Mouse (Mus musculus) stomach, postnatal 0 days (tissue): Measurements from ENCODE around the gene Kcnh4. TPM values are rescaled to one million over a fixed set of nuclear protein-coding genes. Genes with fewer than 3 reads are reported as not detected.

Source experiments
- ATAC-seq: fragments of 200-750 bp; cut with Nextera tagmentation; 2 replicates; pipeline ENCODE4 v1.8.0; 2017; ENCODE audit not compliant: low FRiP score, low TSS enrichment
- DNase-seq: peaks from one replicate; pipeline ENCODE4 v3.0.0-alpha.2; 2016; ENCODE audit warnings: low spot score
- H3K27ac ChIP-seq: fragments of 300-500 bp; sonication (generic); replicated peaks from 2 replicates; pipeline ENCODE4 v1.5.1; 2014; ENCODE audit warnings: mild to moderate bottlenecking, control low read depth
- H3K27me3 ChIP-seq: fragments of 300-500 bp; sonication (generic); 2 replicates; pipeline ENCODE4 v1.6.1; 2014; ENCODE audit warnings: low read length; ENCODE audit not compliant: control insufficient read depth, insufficient read depth
- H3K36me3 ChIP-seq: fragments of 300-500 bp; sonication (generic); 2 replicates; pipeline ENCODE4 v1.6.1; 2014; ENCODE audit warnings: low read length, mixed read lengths; ENCODE audit not compliant: control insufficient read depth, insufficient read depth
- H3K4me1 ChIP-seq: fragments of 300-500 bp; sonication (generic); replicated peaks from 2 replicates; pipeline ENCODE4 v1.6.1; 2014; ENCODE audit warnings: antibody characterized with exemption; ENCODE audit not compliant: control insufficient read depth, insufficient read depth
- H3K4me2 ChIP-seq: fragments of 300-500 bp; sonication (generic); replicated peaks from 2 replicates; pipeline ENCODE4 v1.6.1; 2014; ENCODE audit warnings: low read depth, mild to moderate bottlenecking, control low read depth, moderate library complexity
- H3K4me3 ChIP-seq: fragments of 300-500 bp; sonication (generic); 2 replicates; pipeline ENCODE4 v1.5.1; 2014; ENCODE audit warnings: low read depth, low read length, control low read depth
- H3K9ac ChIP-seq: fragments of 300-500 bp; sonication (generic); 2 replicates; pipeline ENCODE4 v1.6.1; 2014; ENCODE audit warnings: mild to moderate bottlenecking, low read length, control low read depth, mixed read lengths
- H3K9me3 ChIP-seq: fragments of 300-500 bp; sonication (generic); 2 replicates; pipeline ENCODE4 v1.6.1; 2016; ENCODE audit warnings: low read length; ENCODE audit not compliant: control insufficient read depth
- CTCF ChIP-seq: IDR thresholded peaks from 2 replicates; pipeline ENCODE4 v1.5.1; 2016; ENCODE audit warnings: antibody characterized with exemption, low read depth, mild to moderate bottlenecking, moderate library complexity
- EP300 ChIP-seq: optimal IDR thresholded peaks from 2 replicates; pipeline ENCODE3; 2016; ENCODE audit warnings: antibody characterized with exemption
- WGBS: fragments of 180-500 bp; shearing (Covaris S2); extraction: QIAGEN DNeasy Blood & Tissue Kit; methylation state at CpG from one replicate; pipeline ENCODE4 v1.1.7; 2014; 5-methylcytosine and 5-hydroxymethylcytosine counted together
- polyA plus RNA-seq: library from polyadenylated mRNA; unstranded; fragments of >200 nt; fragmentation: Nextera tagmentation; extraction: Ambion mirVana; gene quantifications from 2 replicates; pipeline ENCODE4 v1.2.1, GENCODE M21; 2015

Gene Kcnh4
- polyA plus RNA-seq, 1 experiment from 2014 or later = 0.06 TPM

DNA sequence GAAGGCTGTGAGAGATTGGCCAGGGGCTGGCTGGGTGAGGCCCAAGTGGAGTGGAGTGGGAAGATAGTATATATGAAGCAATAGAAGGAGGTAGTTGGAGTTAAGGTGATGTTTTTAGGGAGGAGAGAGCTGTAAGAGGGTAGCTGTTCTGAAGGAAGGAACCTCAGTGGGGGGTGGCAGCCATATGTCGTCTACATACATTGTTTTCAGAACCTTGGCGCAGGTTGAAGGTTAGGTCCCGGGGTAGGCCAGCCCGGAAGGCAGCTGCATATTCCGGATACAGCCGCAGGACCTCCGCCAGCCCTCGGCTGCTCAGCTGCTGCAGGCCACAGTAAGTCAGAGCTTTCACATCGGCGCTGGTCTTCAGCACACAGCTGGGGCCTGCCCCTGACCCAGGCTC, 13.2 kb downstream of the Kcnh4 start:
- H3K9me3 ChIP-seq = no peaks in the 10 kb centered on the region
- no peak overlapping the region for H3K27ac ChIP-seq
- no peaks in the 10 kb centered on the region for H3K4me1 ChIP-seq
- no peak for DNase-seq
- no peak overlapping the region for H3K4me3 ChIP-seq
- H3K27me3 ChIP-seq = no peaks in the 10 kb centered on the region
- no peak overlapping the region for H3K4me2 ChIP-seq
- WGBS = 82% methylated on average over 10 of the region's 10 CpGs
- no peak overlapping the region for H3K9ac ChIP-seq
- no peaks in the 10 kb centered on the region for H3K36me3 ChIP-seq
- TF ChIP-seq EP300 (no peak), CTCF (no peak)
- no peak for ATAC-seq

DNA sequence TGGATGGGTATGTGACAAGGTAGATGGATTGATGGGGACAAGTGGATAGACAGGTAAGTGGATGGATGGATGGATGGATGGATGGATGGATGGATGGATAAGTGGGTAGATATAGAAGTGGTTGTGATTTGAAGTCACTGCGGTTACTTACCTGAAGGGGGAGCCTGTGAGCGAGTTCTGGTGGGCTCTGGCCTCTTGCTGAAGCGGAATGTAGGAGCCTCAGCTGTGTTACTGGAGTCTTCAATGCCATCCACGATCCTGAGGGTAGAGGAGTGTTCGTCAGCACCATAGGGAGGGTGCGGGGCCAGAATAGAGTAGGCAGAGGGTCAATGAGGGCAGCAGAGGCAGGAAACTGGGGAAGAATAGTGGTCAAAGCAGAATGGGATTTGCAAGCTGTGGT, 14.7 kb downstream of the Kcnh4 start:
- Histone ChIP-seq H3K27ac (no peak overlapping the region), H3K36me3 (no peaks in the 10 kb centered on the region), H3K4me1 (no peaks in the 10 kb centered on the region), H3K9me3 (no peaks in the 10 kb centered on the region), H3K9ac (no peak overlapping the region), H3K4me2 (no peak overlapping the region), H3K27me3 (no peaks in the 10 kb centered on the region), H3K4me3 (no peak overlapping the region)
- DNase-seq (peak; percentile 44), ATAC-seq (no peak)
- TF ChIP-seq CTCF (peak; percentile 77), EP300 (no peak)
- WGBS = 10% methylated on average over 6 of the region's 6 CpGs

DNA sequence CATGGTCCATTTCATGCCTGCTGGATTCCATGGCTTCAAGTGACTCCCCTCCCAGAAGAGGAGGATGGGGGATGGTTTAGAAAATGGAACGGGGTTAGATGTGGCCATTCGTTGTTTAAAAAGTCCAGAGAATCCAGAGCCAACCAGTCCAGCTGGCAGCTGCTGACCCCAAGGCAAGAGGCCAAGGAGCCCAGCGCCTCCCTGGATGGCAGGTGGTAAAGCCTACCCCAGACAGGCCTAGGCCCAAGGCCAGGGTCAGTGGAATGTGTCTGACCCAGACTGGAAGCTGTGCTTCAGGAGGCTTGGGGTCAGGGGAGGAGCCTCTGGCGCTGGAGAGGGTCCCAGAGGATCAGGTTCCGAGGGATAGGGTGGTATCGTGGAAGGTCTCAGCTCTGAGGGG, 18.4 kb downstream of the Kcnh4 start:
- Histone ChIP-seq H3K4me1 (no peaks in the 10 kb centered on the region), H3K27ac (no peak overlapping the region), H3K9ac (no peak overlapping the region), H3K27me3 (no peaks in the 10 kb centered on the region), H3K4me3 (no peak overlapping the region), H3K9me3 (no peaks in the 10 kb centered on the region), H3K36me3 (no peaks in the 10 kb centered on the region), H3K4me2 (no peak overlapping the region)
- DNase-seq = no peak
- no peak for ATAC-seq
- TF ChIP-seq CTCF = no peak
- TF ChIP-seq EP300 = no peak
- 70% methylated on average over 6 of the region's 6 CpGs for WGBS

DNA sequence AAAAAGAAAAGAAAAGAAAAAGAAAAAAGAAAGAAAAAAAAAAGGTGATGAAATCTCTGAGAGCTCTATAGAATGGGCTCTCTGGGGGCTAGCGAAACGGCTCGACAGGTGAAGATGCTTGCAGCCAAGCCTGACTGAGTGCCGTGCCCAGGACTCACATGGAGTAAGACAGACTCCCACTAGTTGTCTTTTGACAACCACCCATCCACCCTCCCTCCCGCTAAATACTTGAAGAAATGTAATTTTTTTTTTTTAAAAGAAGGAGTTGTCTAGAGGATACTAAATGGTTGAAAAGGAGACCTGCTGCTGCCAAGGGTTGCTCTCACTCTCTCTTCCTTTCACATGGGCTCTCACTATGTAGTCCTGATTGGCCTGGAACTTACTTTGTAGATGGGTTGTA, 21.0 kb downstream of the Kcnh4 start:
- Histone ChIP-seq H3K27ac (0 out of 2 replicates have a peak overlapping the region, but pooled peaks have one; percentile 67), H3K36me3 (no peaks in the 10 kb centered on the region), H3K4me3 (peak overlapping the region; percentile 98), H3K9me3 (no peaks in the 10 kb centered on the region), H3K4me2 (peak overlapping the region; percentile 62), H3K27me3 (no peaks in the 10 kb centered on the region), H3K4me1 (0 out of 2 replicates have a peak, but pooled peaks cover 6% of the 10 kb centered on the region), H3K9ac (no peak overlapping the region)
- WGBS = 21% methylated on average over 5 of the region's 5 CpGs
- ATAC-seq = no peak
- DNase-seq = no peak
- TF ChIP-seq EP300 = no peak
- no peak for TF ChIP-seq CTCF

DNA sequence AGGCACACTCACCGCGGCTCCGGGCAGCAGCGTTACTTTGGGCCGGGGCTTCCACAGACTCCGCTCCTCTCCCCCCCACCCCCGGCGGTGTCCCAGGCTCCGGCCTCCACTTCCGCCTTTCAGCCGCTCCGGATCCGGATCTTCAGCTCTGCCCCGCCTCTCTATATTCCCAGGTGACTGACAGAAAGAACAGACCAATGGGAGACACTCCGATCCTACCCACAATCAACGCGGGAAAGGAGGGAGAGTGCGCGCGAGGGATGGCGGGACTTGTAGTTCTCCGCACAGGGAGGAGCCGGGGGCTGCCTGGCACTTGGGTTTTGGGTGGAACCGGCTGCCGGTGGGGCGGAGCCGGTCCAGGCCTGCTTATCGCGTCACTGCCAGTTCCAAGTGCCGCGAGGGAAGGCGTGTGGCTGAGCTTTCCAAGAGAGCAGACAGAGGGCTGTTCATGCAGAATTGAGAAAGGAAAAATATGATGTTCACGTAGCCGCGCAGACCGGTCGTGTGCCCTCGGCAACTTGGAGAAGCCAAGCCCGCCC, 21.6 kb downstream of the Kcnh4 start, which contains the start of gene Rab5c:
TSS of gene Rab5c (minus strand) at position 150 of the 539 bp plus-strand sequence.
- peak within 1 kb of the TSS; percentile 98 for H3K9ac ChIP-seq
- peak within 1 kb of the TSS; percentile 91 for H3K27ac ChIP-seq
- H3K36me3 ChIP-seq = no peaks in the 10 kb centered on the region
- no peaks in the 10 kb centered on the region for H3K27me3 ChIP-seq
- peak within 1 kb of the TSS; percentile 78 for H3K4me2 ChIP-seq
- peak; percentile 39; the same call in 1 of the 2 replicates for TF ChIP-seq CTCF
- no peak for TF ChIP-seq EP300
- peak within 1 kb of the TSS; percentile 98 for H3K4me3 ChIP-seq
- DNase-seq = peak; percentile 100
- H3K9me3 ChIP-seq = no peaks in the 10 kb centered on the region
- peak; percentile 100 for ATAC-seq
- 0 out of 2 replicates have a peak, but pooled peaks cover 6% of the 10 kb centered on the region for H3K4me1 ChIP-seq
- WGBS = under 1% methylated on average over 38 of the region's 39 CpGs

DNA sequence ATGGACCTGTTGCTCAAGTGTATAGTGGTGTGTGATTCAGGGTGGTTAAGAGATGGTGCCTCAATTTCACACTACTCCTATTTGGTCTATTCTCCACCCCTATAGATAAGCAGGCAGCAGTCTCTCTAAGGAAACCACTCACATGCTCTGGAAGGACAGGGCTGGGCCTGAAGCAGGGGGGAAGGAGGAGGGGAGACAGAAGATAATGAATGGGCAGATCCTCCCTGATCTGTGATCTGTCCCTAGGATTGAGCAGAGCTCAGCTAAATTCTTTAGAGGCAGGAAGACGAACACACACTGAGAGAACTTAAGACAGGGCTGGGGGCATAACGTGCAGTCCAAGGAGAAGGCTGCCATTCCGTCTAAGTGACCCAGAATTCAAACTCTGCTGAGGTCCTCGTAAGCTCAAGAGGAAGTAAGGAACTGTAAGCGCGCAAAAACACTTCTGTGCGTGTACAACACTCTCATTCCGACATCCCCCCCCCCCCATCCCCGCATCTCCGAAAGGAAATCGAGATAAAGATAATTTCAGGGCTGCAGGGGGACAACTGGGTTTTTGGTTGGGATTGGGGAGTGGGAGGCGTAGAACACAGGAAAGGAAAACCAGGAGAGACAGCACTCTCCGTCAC, 22.5 kb downstream of the Kcnh4 start:
- Histone ChIP-seq H3K4me1 (0 out of 2 replicates have a peak, but pooled peaks cover 6% of the 10 kb centered on the region), H3K27ac (peak overlapping the region; percentile 91), H3K4me3 (peak overlapping the region; percentile 98), H3K36me3 (no peaks in the 10 kb centered on the region), H3K27me3 (no peaks in the 10 kb centered on the region), H3K9me3 (no peaks in the 10 kb centered on the region), H3K4me2 (peak overlapping the region; percentile 78), H3K9ac (peak overlapping the region; percentile 98)
- ATAC-seq = no peak
- TF ChIP-seq EP300 = no peak
- TF ChIP-seq CTCF = no peak
- no peak for DNase-seq
- WGBS = under 1% methylated on average over 13 of the region's 13 CpGs
